Mouse (Mus musculus): Measurements from ENCODE around the gene Nrsn2. TPM values are rescaled to one million over a fixed set of nuclear protein-coding genes. Genes with fewer than 3 reads are reported as not detected.
A peak's percentile ranks its signal among the peaks of the same experiment; 100 is the strongest.

The Nrsn2 gene
- total RNA-seq, 2 experiments from 2014 or later = 33.0 to 39.6 TPM

DNA sequence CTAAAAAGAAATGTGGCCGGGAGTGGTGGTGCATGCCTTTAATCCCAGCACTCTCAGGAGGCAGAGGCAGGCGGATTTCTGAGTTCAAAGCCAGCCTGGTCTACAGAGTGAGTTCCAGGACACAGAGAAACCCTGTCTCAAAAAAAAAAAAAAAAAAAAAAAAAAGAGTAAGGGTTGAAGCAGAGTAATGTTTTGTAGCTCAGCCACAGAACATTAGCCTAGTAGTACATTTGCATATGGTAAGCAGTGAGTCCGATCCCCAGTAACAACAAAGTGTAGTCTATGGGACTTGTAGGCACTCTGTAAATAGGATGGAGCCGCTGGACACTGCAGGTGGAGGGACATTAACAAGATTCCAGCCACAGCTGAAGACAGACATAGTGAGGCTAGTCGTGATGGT, 31.5 kb downstream of the Nrsn2 start:
- DNase-seq (ENCODE audit: low spot score in 2 of 2) = no peak

DNA sequence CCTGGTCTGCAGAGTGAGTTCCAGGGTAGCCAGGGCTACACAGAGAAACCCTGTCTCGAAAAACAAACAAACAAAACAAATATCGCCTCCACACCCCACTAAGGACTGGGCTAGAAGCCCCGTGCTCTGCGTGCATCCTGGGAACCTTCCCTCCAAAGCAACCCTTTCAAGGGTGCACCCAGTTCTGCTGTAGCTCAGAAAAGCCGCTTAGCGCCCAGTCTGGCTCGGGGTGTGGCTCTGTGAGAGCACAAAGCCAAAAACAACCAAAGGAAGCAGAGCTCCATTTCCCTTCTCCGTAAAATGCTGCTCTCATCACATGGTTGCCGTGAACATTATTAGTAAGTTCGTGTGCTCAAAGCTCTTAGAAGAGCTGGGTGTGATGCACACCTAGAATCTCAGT, 32.1 kb downstream of the Nrsn2 start:
- DNase-seq (ENCODE audit: low spot score in 2 of 2) = no peak

DNA sequence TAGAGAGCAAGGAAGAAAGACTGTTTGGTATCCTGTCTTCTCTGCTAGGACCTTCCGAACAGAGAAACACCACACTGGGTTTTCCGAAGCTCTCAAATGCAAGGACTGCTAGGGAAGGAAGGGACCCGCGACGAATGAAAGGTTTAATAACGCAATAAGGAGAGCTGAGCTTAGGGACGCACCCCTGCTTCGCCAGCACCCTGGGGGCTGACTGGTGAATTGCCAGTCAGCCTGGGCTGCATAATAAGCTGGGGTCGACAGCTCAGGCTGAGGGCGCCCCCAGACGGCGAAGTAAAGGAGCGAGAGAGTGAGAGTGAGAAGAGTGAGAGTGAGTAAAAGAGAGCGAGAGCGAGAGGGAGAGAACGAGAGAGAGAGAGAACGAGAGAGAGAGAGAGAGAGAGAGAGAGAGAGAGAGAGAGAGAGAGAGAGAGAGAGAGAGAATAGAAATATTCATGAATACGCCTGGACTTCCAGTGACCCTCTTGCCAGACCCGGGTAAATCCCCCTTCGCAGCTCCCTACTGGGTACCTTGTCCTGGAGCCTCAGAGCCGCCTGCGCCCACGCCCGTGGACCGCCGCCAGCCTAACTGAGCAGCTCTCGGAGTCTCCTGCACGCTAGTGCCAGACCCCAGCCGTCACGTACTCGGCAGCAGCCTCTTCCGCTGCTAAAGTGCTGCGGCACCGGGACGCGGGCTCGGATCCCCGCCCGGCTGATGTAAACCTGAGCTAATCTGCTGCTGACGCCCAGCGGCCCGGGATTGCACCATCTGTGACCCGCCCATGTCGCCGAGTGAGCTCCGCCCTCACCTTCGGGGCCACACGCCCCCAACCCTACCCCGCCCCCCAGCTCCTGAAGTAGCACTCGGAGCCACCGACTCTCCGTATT, 32.9 kb downstream of the Nrsn2 start, which contains the start of gene Trib3:
TSS of gene Trib3 (minus strand) at position 704 of the 885 bp plus-strand sequence.
- DNase-seq (ENCODE audit: low spot score in 2 of 2) = peak; percentile 65 to 75

DNA sequence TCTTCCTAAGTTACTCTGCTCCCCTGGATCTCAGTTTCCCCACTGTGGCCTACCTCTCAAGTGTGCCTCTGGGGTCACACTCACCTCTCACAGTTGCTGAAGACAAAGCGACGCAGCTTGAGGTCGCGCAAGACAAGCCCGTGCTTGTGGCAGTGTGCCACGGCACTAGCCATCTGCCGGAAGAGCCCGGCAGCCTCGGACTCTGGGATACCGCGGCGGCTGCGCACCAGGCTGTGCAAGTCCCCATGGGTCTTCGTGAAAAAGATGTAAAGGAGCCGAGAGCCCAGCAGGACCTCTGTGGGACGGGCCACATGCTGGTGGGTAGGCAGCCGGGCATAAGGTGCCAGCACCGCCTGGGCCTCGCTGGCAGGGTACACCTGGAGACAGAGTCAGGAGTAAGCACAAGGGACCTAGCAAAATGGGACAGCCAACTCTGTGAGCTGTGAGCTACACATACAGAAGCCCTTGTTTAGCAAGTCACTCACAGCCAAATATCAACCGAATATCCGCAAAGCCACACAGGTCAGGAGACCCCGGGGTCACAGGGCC, 36.7 kb downstream of the Nrsn2 start:
- DNase-seq (ENCODE audit: low spot score in 2 of 2) = no peak

- no peak for DNase-seq (ENCODE audit: low spot score in 2 of 2)
These were observed 38.1 kb downstream of the Nrsn2 start for GRCm38 (mm10) chr2:152338319-152338718.

DNA sequence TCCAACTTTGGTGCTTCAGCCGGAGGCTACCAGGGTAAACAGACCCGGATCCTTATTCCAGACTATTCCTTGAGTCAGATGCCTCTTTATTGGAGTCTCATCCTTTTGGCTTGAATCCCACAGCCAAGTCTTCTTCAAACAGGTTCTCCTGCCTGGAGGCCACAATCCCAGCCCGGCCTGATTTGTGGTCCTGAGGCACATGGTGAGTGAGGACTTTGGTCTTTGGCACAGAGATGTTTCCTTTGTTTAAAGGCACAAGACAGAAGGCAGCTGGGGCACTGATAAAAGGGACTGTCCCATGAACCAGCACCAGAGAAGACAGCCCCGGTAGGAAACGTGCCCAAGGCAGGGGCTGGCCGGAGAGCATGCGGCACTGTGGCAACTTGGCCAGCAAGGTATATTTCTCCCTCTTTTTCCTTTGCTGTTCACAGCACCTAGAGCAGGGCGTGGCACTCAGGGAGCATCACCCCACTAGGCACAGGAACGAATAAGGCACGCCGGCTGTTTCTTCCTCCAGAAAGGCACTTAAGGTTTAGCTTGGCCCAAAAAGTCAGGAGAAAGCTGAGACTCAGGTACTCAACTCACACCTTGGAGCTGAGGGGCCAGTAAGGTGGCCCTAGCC, 38.7 kb downstream of the Nrsn2 start:
- no peak for DNase-seq (ENCODE audit: low spot score in 2 of 2)

DNA sequence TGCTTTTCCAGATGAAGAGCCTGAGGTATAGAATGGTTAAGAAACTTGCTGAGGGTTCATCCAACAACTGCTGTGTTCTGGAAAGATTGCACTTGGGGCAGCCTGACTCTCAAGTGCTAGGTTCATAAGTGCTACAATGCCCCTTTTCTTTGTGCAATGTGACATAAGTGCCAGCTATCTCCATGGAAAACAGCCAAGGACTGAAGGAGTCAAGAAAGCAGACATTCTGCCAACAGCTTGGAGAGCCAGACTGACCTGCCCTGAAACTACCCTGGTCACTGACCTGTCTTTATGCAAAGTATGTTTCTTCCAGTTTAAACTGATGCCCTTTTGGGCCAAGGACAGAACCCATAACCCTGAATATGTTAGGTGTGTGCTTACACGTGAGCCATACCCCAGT, 39.6 kb downstream of the Nrsn2 start:
- DNase-seq (ENCODE audit: low spot score in 2 of 2) = no peak

GRCm38 (mm10) chr2:152335289-152335820, 41.1 kb downstream of the Nrsn2 start:
- no peak for DNase-seq (ENCODE audit: low spot score in 2 of 2)

- no peak for DNase-seq (ENCODE audit: low spot score in 2 of 2)
These were observed 43.0 kb downstream of the Nrsn2 start for GRCm38 (mm10) chr2:152333345-152334006.

DNA sequence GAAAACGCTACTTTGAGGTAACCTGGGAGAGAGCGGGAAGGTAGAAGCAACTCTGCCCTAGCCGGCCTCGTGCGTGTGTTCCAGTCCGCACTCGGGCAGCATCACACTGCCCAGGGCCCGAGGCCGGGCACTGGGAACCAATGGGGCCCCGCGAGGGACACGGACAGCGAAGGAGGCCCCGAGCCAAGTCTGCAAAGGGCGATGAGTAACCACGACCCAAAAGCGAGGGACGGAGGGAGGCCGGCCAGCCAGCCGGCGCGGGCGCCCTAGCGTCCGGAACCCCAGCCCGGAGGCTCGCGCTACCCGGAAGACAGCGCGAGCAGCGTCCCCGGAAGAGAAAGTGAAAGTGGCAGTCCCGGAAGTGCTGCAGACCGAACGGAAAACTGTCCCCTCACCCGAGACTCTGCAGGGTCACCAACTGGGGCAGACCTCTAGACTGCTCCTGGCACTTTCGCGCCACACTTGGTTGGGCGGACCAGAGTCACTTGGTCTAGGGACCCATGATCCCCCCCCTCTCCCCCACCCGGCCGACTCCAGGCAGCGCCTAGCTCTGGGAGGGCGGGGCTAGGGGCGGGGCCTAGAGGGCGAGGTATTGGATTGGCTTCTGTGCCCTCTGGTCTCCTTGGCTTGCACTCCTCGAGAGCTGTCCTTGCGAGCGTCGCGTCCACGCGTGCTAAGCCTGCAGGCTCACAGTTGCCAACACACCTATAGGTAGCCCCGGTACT, 44.2 kb downstream of the Nrsn2 start, which contains the start of gene Rbck1:
TSS of gene Rbck1 (minus strand) at position 553 of the 725 bp plus-strand sequence.
- DNase-seq (ENCODE audit: low spot score in 2 of 2) = peak; percentile 89 to 90

DNA sequence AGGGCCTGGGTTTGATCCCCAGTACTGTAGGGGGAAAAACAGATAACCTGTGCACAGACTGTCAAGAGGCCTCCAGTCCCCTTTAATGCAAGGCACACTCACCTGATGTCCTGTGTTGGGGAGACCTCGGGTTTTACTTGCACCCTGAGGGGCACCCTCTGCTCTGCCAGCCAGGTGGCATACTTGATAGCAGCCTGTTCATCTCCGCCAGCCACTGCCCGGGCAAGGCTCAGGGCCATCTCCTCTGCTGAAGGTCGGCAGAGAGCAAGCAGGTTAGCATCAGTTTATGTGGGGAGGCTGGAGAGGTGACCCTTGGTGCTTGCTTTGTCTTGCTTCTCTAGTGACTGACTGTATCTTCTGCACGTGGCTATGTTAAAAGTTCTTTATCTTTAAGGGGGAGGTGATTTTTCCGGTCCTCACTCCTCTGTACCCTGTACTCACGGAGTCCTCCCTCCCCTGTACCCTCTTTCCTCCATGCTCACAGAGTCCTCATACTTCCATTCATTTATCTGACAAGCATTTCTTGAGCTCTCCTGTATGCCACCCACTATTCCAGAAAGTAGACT, 45.5 kb downstream of the Nrsn2 start:
- no peak for DNase-seq (ENCODE audit: low spot score in 2 of 2)

- no peak for DNase-seq (ENCODE audit: low spot score in 2 of 2)
These were observed 48.5 kb downstream of the Nrsn2 start for GRCm38 (mm10) chr2:152327980-152328379.

GRCm38 (mm10) chr2:152326654-152327053, 49.8 kb downstream of the Nrsn2 start:
- no peak for DNase-seq (ENCODE audit: low spot score in 2 of 2)

DNA sequence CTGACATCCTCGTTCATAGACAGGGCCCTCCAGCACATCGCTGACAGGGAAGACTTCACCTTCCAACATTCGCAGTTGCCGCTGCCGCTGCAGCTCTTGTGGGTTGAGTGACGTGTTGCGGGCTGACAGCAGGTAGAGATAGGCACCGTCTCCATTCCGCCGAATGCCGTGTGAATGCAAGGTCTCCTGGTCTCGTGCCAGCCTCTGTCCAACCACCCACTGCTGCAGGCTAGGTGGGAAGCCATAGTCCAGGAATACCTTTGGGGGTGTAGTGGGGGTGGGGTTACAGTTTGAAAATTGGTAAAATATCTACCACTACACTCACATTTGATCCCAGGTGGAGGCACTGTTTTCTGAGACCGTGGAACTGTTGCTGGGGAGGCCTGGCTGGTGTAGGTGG, 50.3 kb downstream of the Nrsn2 start:
- no peak for DNase-seq (ENCODE audit: low spot score in 2 of 2)

- no peak for DNase-seq (ENCODE audit: low spot score in 2 of 2)
These were observed 51.6 kb downstream of the Nrsn2 start for GRCm38 (mm10) chr2:152324842-152325241.

- no peak for DNase-seq (ENCODE audit: low spot score in 2 of 2)
These were observed 52.5 kb downstream of the Nrsn2 start for GRCm38 (mm10) chr2:152323971-152324370.

- no peak for DNase-seq (ENCODE audit: low spot score in 2 of 2)
These were observed 54.2 kb downstream of the Nrsn2 start for GRCm38 (mm10) chr2:152322198-152322597.

- no peak for DNase-seq (ENCODE audit: low spot score in 2 of 2)
These were observed 54.9 kb downstream of the Nrsn2 start for GRCm38 (mm10) chr2:152321558-152321957.

All from layer of hippocampus, postnatal 14 days (tissue).